Mouse (Mus musculus): ENCODE data around the gene Cdh15. TPM values are rescaled to one million over a fixed set of nuclear protein-coding genes. Genes with fewer than 3 reads are reported as not detected.

Gene Cdh15
- polyA plus RNA-seq, 1 experiment = 108 TPM

GRCm38 (mm10) chr8:122896317-122896716, 48.6 kb downstream of the Cdh15 start:
- Histone ChIP-seq H3K79me2 (ENCODE audit: control insufficient read depth, insufficient read depth) (peaks cover 14% of the 10 kb centered on the region), H3K79me3 (ENCODE audit: low read depth) (peaks cover 6% of the 10 kb centered on the region), H3K27me3 (ENCODE audit: control insufficient read depth, insufficient read depth, insufficient read length) (no peaks in the 10 kb centered on the region), H3K4me3 (ENCODE audit: insufficient read depth, poor library complexity, severe bottlenecking) (no peak overlapping the region), H3ac (ENCODE audit: control insufficient read depth, insufficient read length, low read depth) (no peak overlapping the region), H3K36me3 (ENCODE audit: control insufficient read depth, insufficient read depth) (peaks cover 83% of the 10 kb centered on the region)
- TF ChIP-seq CTCF (IDR thresholded peaks at IDR 0.05; ENCODE audit: control insufficient read depth, insufficient read depth, insufficient read length) = no peak
- TF ChIP-seq MYOD1 (IDR thresholded peaks at IDR 0.05; ENCODE audit: control insufficient read depth, insufficient read length, low read depth) = no peak
- no peak for TF ChIP-seq MAX (IDR thresholded peaks at IDR 0.05)
- no peak for TF ChIP-seq FOSL1 (IDR thresholded peaks at IDR 0.05; ENCODE audit: insufficient read depth, low read length, poor library complexity, severe bottlenecking)
- TF ChIP-seq USF1 (IDR thresholded peaks at IDR 0.05; ENCODE audit: low read depth) = no peak
- no peak for TF ChIP-seq CEBPB (IDR thresholded peaks at IDR 0.05; ENCODE audit: low read depth)

GRCm38 (mm10) chr8:122897200-122897599, 49.4 kb downstream of the Cdh15 start:
- no peak for TF ChIP-seq FOSL1 (IDR thresholded peaks at IDR 0.05; ENCODE audit: insufficient read depth, low read length, poor library complexity, severe bottlenecking)
- TF ChIP-seq MYOG (IDR thresholded peaks at IDR 0.05; ENCODE audit: control insufficient read depth, extremely low read depth, insufficient read length) = no peak
- no peak for TF ChIP-seq MAX (IDR thresholded peaks at IDR 0.05)
- no peak for TF ChIP-seq CTCF (IDR thresholded peaks at IDR 0.05; ENCODE audit: control insufficient read depth, insufficient read depth, insufficient read length)
- TF ChIP-seq MYOD1 (IDR thresholded peaks at IDR 0.05; ENCODE audit: control insufficient read depth, insufficient read length, low read depth) = no peak
- TF ChIP-seq USF1 (IDR thresholded peaks at IDR 0.05; ENCODE audit: low read depth) = no peak
- TF ChIP-seq CEBPB (IDR thresholded peaks at IDR 0.05; ENCODE audit: low read depth) = no peak
- H3ac ChIP-seq (ENCODE audit: control insufficient read depth, insufficient read length, low read depth) = no peak overlapping the region
- peaks cover 14% of the 10 kb centered on the region for H3K79me3 ChIP-seq (ENCODE audit: low read depth)
- no peak overlapping the region for H3K4me3 ChIP-seq (ENCODE audit: insufficient read depth, poor library complexity, severe bottlenecking)
- peaks cover 23% of the 10 kb centered on the region for H3K79me2 ChIP-seq (ENCODE audit: control insufficient read depth, insufficient read depth)
- H3K27me3 ChIP-seq (ENCODE audit: control insufficient read depth, insufficient read depth, insufficient read length) = no peaks in the 10 kb centered on the region
- H3K36me3 ChIP-seq (ENCODE audit: control insufficient read depth, insufficient read depth) = peaks cover 76% of the 10 kb centered on the region

- Histone ChIP-seq H3K79me3 (ENCODE audit: low read depth) (peaks cover 22% of the 10 kb centered on the region), H3K79me2 (ENCODE audit: control insufficient read depth, insufficient read depth) (peaks cover 31% of the 10 kb centered on the region), H3K36me3 (ENCODE audit: control insufficient read depth, insufficient read depth) (peaks cover 70% of the 10 kb centered on the region), H3K27me3 (ENCODE audit: control insufficient read depth, insufficient read depth, insufficient read length) (no peaks in the 10 kb centered on the region), H3K4me3 (ENCODE audit: insufficient read depth, poor library complexity, severe bottlenecking) (no peak overlapping the region), H3ac (ENCODE audit: control insufficient read depth, insufficient read length, low read depth) (no peak overlapping the region)
- TF ChIP-seq MYOD1 (IDR thresholded peaks at IDR 0.05; ENCODE audit: control insufficient read depth, insufficient read length, low read depth) (no peak), CEBPB (IDR thresholded peaks at IDR 0.05; ENCODE audit: low read depth) (no peak), MYOG (IDR thresholded peaks at IDR 0.05; ENCODE audit: control insufficient read depth, extremely low read depth, insufficient read length) (no peak), CTCF (IDR thresholded peaks at IDR 0.05; ENCODE audit: control insufficient read depth, insufficient read depth, insufficient read length) (no peak), FOSL1 (IDR thresholded peaks at IDR 0.05; ENCODE audit: insufficient read depth, low read length, poor library complexity, severe bottlenecking) (no peak)
These were observed 50.3 kb downstream of the Cdh15 start for GRCm38 (mm10) chr8:122898018-122898417.

GRCm38 (mm10) chr8:122898473-122898872, 50.7 kb downstream of the Cdh15 start:
- Histone ChIP-seq H3K4me3 (ENCODE audit: insufficient read depth, poor library complexity, severe bottlenecking) (no peak overlapping the region), H3K79me3 (ENCODE audit: low read depth) (peaks cover 25% of the 10 kb centered on the region), H3K27me3 (ENCODE audit: control insufficient read depth, insufficient read depth, insufficient read length) (no peaks in the 10 kb centered on the region), H3K36me3 (ENCODE audit: control insufficient read depth, insufficient read depth) (peaks cover 65% of the 10 kb centered on the region), H3ac (ENCODE audit: control insufficient read depth, insufficient read length, low read depth) (no peak overlapping the region), H3K79me2 (ENCODE audit: control insufficient read depth, insufficient read depth) (peaks cover 35% of the 10 kb centered on the region)
- TF ChIP-seq MYOD1 (IDR thresholded peaks at IDR 0.05; ENCODE audit: control insufficient read depth, insufficient read length, low read depth) (no peak), MAX (IDR thresholded peaks at IDR 0.05) (no peak), CTCF (IDR thresholded peaks at IDR 0.05; ENCODE audit: control insufficient read depth, insufficient read depth, insufficient read length) (no peak), FOSL1 (IDR thresholded peaks at IDR 0.05; ENCODE audit: insufficient read depth, low read length, poor library complexity, severe bottlenecking) (no peak), MYOG (IDR thresholded peaks at IDR 0.05; ENCODE audit: control insufficient read depth, extremely low read depth, insufficient read length) (no peak), USF1 (IDR thresholded peaks at IDR 0.05; ENCODE audit: low read depth) (no peak)

GRCm38 (mm10) chr8:122899085-122899484, 51.3 kb downstream of the Cdh15 start:
- peaks cover 61% of the 10 kb centered on the region for H3K36me3 ChIP-seq (ENCODE audit: control insufficient read depth, insufficient read depth)

GRCm38 (mm10) chr8:122901476-122901875, 53.7 kb downstream of the Cdh15 start:
- Histone ChIP-seq H3K27me3 (ENCODE audit: control insufficient read depth, insufficient read depth, insufficient read length) (no peaks in the 10 kb centered on the region), H3K79me3 (ENCODE audit: low read depth) (peaks cover 45% of the 10 kb centered on the region), H3ac (ENCODE audit: control insufficient read depth, insufficient read length, low read depth) (no peak overlapping the region), H3K4me3 (ENCODE audit: insufficient read depth, poor library complexity, severe bottlenecking) (no peak overlapping the region), H3K36me3 (ENCODE audit: control insufficient read depth, insufficient read depth) (peaks cover 37% of the 10 kb centered on the region), H3K79me2 (ENCODE audit: control insufficient read depth, insufficient read depth) (peaks cover 65% of the 10 kb centered on the region)
- TF ChIP-seq MAX (IDR thresholded peaks at IDR 0.05) = no peak
- no peak for TF ChIP-seq FOSL1 (IDR thresholded peaks at IDR 0.05; ENCODE audit: insufficient read depth, low read length, poor library complexity, severe bottlenecking)
- no peak for TF ChIP-seq CEBPB (IDR thresholded peaks at IDR 0.05; ENCODE audit: low read depth)

More at GRCm38 (mm10) chr8:122899085-122899484, 51.3 kb downstream of the Cdh15 start:
- H3K27me3 ChIP-seq (ENCODE audit: control insufficient read depth, insufficient read depth, insufficient read length) = no peaks in the 10 kb centered on the region
- H3K79me3 ChIP-seq (ENCODE audit: low read depth) = peaks cover 30% of the 10 kb centered on the region
- H3K79me2 ChIP-seq (ENCODE audit: control insufficient read depth, insufficient read depth) = peaks cover 42% of the 10 kb centered on the region
- TF ChIP-seq MYOD1 (IDR thresholded peaks at IDR 0.05; ENCODE audit: control insufficient read depth, insufficient read length, low read depth) = no peak
- TF ChIP-seq FOSL1 (IDR thresholded peaks at IDR 0.05; ENCODE audit: insufficient read depth, low read length, poor library complexity, severe bottlenecking) = no peak
- TF ChIP-seq CEBPB (IDR thresholded peaks at IDR 0.05; ENCODE audit: low read depth) = no peak
- TF ChIP-seq CTCF (IDR thresholded peaks at IDR 0.05; ENCODE audit: control insufficient read depth, insufficient read depth, insufficient read length) = no peak
- TF ChIP-seq MAX (IDR thresholded peaks at IDR 0.05) = no peak
- TF ChIP-seq MYOG (IDR thresholded peaks at IDR 0.05; ENCODE audit: control insufficient read depth, extremely low read depth, insufficient read length) = no peak
- no peak for TF ChIP-seq USF1 (IDR thresholded peaks at IDR 0.05; ENCODE audit: low read depth)
- H3ac ChIP-seq (ENCODE audit: control insufficient read depth, insufficient read length, low read depth) = no peak overlapping the region
- H3K4me3 ChIP-seq (ENCODE audit: insufficient read depth, poor library complexity, severe bottlenecking) = no peak overlapping the region

Measured in C2C12 (cell line).